Mouse (Mus musculus): ENCODE results near the gene Rnf216.

- TF ChIP-seq POLR2A (IDR thresholded peaks at IDR 0.05; ENCODE audit: extremely low read depth, insufficient read depth, low read length) (no peak), CTCF (IDR thresholded peaks at IDR 0.05; ENCODE audit: extremely low read depth, insufficient read depth, low read length) (no peak)
Measured at GRCm38 (mm10) chr5:142958464-142958863, 154.3 kb downstream of the Rnf216 start.

All from cortical plate, adult 2 months (tissue).